Mouse (Mus musculus) ovary, postnatal 10 days (tissue): ENCODE results near the gene Rapgef1.
A peak's percentile ranks its signal among the peaks of the same experiment; 100 is the strongest.
"Not testable (repeated sequence)": the region's sequence is repeated elsewhere in the genome, so short reads cannot be mapped to it uniquely, and the experiment has no call there.

Experiments used
- DNase-seq: peaks from one replicate; pipeline ENCODE4 v3.0.0; 2022; ENCODE audit warnings: low spot score

The Rapgef1 gene

GRCm38 (mm10) chr2:29741207-29741606, 121.7 kb downstream of the Rapgef1 start:
- no peak for DNase-seq

DNA sequence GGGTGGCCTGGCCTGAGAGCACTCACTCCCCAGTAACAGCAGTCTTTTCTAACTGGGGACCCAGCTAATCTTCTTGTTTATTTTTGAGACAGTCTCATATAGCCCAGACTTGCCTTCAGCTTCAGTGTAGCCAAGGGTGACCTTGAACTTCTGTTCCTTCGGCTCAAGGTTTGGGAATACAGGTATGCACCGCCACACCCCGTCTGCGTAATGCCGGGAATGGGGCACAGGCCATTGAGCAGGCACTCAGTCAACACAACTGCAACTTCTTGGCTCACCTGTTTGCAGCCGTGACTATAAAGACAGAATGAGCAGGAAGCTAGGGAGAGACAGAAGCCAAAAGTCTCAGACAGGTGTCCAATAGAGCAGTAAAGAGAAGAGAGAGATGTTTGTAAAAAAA, 124.7 kb downstream of the Rapgef1 start:
- no peak for DNase-seq

- no peak for DNase-seq
Observed at GRCm38 (mm10) chr2:29747188-29747782, 127.8 kb downstream of the Rapgef1 start.

DNA sequence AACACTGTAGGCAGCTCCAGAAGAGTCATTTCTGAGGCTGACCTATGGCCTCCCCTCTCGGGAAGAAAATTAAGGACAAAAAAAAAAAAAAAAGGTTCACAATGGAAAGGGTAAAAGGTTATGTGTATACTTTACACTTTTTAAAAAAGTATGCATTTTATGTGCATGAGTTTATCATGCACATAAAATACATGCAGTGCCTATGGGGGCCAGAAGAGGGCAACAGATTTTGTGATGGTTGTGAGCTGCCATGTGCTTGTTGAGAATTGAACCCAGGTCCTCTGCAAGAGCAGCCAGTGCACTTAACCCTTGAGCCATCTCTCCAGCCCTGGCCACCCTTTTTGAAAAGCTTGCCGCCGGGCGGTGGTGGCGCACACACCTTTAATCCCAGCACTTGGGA, 128.3 kb downstream of the Rapgef1 start:
- no peak for DNase-seq

- no peak for DNase-seq
Observed at GRCm38 (mm10) chr2:29748499-29748898, 129.0 kb downstream of the Rapgef1 start.

GRCm38 (mm10) chr2:29751497-29751896, 132.0 kb downstream of the Rapgef1 start, which contains the start of gene Gm13420:
Gene Gm13420, minus strand, starts transcription at chr2:29751685.
- DNase-seq, result no peak

GRCm38 (mm10) chr2:29752397-29752796, 132.9 kb downstream of the Rapgef1 start:
- no peak for DNase-seq

- no peak for DNase-seq
Observed at GRCm38 (mm10) chr2:29755693-29756092, 136.2 kb downstream of the Rapgef1 start.

DNA sequence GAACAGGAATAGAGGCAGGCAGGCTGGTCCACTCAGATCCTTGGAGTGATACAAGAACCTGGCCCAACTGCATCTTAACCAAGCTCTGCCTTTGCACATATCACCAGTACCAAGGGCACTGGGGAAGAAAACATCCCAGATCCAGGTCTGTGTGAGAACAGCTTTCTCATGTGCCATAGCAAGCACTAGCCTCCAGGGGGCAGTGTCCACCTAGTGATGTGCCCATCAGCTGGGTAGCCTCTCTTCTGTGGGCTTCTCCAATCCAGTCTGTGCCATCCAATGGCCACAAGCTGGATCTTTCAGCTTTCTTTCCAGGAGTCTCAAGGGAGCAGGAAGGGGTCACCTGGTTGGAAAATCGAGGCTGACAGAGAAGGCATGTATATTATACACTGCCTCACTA, 145.3 kb downstream of the Rapgef1 start:
- peak; percentile 46 for DNase-seq

DNA sequence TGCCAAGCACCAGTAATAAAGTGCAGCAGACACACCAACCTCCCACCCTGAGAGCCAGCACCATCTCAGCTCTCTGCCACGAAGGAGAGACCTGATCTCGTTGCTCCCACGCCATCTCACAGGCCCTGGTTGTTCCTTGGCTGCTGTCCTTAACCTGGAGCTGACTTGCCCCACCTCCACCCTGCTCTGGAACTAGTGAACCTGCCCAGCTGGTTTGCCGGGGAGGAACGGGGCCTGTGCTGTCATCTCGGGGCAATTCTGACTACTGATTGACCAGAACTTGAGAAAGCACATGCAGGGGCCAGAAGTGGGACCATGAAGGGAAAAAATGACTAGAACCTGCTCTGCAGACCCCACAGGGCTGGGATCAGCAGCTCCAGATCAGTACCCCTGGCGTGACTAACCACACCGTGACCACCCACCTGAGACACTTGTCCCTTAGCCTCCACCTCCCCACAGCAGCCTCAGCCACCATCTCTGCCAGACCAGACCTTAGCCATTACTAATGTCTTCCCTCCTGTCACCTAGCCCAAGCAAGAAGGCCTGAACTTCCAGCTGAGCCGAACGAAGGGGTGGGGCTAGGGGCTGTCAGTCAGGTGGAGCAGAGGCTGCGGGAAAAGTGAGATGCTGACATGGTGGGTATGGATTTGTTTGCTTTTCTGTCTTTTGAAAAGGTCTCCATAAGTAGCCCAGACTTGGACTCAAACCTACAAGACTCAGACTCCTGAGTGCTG, 148.6 kb downstream of the Rapgef1 start:
- DNase-seq, result no peak

- DNase-seq, result no peak
Observed at GRCm38 (mm10) chr2:29768901-29769300, 149.4 kb downstream of the Rapgef1 start.

DNA sequence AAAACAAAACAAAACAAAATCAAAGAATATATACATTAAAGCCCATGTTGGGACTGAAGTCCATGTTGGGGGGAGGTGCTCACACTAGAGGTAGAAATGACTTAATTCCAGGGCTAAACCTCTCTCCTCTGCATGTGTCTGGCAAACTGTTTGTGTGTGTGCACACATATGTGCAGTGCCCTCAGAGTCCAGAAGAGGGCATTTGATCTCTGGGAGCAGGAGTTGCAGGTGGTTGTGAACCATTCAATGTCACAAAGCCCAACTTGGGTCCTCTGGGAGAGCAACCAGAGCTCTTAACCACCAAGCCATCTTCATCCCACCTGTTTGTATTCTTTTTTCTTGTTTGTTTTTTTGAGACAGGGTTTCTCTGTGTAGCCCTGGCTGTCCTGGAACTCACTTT, 150.6 kb downstream of the Rapgef1 start:
- no peak for DNase-seq

GRCm38 (mm10) chr2:29771611-29772461, 152.3 kb downstream of the Rapgef1 start:
- DNase-seq, result no peak

GRCm38 (mm10) chr2:29773323-29773722, 153.8 kb downstream of the Rapgef1 start:
- DNase-seq, result no peak

DNA sequence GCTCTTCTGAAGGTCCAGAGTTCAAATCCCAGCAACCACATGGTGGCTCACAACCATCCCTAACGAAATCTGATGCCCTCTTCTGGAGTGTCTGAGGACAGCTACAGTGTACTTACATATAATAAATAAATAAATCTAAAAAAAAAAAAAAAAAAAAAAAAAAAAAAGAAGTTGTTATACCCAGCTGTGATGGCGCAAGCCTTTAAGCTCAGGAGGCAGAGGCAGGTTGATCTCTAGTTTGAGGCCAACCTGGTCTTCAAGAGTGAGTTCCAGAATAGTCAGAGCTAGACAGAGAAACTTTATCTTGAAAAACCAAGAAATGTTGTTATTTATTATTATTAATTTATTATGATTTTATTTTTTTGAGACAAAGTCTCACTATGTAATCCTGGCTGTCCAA, 161.7 kb downstream of the Rapgef1 start:
- not testable (repeated sequence) for DNase-seq

DNA sequence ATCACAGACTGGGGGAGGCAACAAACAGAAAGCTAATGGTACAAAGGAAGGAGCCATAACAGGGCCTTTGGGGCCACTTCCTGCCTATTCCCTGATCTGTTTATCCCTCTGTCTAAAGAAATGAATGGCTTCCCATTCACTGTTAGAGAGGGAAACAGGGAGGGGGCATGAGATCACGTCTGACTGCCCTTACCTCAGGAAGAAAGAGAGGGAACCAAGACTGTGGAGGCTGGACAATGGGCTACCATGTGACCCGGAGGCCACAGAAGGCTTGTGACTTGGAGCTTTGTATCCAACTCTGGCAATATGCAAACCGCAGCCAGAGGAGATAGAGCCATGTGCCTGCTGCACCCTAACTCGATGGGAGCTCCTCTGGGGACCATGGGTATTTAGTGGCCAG, 164.8 kb downstream of the Rapgef1 start:
- no peak for DNase-seq

DNA sequence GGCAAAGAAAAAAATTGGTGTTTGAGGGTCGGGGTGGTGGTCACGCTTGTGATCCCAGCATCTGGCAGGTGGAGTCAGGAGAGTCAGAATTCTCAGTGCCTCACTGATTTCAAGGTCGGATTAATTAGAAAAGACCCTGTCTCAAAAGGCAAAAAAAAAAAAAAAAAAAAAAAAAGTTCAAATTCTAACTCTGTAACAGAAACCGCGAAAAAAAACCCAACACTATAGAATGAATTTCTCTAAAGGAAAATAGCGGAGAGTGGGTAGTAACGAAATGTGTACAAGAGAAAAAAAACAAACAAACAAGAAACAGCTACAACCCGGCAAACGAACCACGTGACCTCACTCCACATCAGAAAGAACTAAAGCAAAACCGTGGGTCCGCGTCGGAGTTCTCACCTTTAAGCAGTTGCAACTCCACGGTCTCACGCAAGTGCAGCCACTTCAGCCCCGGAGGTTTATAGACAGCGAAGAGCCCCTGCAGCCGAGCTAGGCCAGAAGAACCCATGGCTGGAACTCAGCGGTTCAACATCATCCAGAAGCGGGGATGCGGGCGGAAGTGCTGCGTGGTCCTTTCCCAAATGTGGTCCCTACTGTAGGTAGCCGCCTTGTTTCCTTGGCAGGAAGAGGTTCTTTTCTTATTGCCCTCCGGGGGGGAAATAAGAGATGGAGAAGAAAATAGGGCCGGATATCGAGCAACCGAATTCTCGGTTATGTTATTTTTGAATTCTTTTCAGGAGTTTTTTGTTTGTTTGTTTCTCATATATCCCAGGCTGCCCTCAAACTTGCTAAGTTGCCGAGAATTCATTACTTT, 167.8 kb downstream of the Rapgef1 start, which contains the start of gene Coq4:
TSS of gene Coq4 (plus strand) at position 390 of the 814 bp plus-strand sequence.
- peak; percentile 70 for DNase-seq

- peak; percentile 53 for DNase-seq
Observed at GRCm38 (mm10) chr2:29787937-29788681, 168.6 kb downstream of the Rapgef1 start, which contains the start of gene Trub2. Gene Trub2, minus strand, starts transcription at chr2:29788502.
